Mouse (Mus musculus): ENCODE measurements around the gene Adamts16. TPM values are rescaled to one million over a fixed set of nuclear protein-coding genes. Genes with fewer than 3 reads are reported as not detected.

The Adamts16 gene
- total RNA-seq, 2 experiments from 2014 or later, result 2.9 to 10.1 TPM

DNA sequence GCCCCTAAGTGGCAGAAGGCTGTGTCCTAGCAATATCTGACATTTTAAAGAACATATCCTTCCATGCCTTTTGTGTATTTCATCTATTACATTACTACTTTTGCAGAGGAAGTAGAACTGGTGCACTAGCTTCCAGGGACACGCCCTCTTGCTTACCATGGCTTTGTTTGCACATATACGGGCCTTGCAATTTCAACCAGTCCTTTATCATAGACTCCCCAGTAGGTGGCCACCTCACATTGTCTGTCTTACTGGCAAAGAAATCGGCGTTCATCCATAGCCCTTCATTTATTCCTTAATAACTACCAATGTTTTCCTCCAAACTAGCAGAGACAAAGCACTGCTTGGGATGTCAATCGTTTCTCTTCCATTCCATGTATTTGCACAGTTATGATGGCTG is 125.6 kb downstream of the Adamts16 start:
- DNase-seq (ENCODE audit: low spot score in 2 of 2), result no peak

GRCm38 (mm10) chr13:70714081-70714775 is 127.4 kb downstream of the Adamts16 start:
- no peak for DNase-seq (ENCODE audit: low spot score in 2 of 2)

DNA sequence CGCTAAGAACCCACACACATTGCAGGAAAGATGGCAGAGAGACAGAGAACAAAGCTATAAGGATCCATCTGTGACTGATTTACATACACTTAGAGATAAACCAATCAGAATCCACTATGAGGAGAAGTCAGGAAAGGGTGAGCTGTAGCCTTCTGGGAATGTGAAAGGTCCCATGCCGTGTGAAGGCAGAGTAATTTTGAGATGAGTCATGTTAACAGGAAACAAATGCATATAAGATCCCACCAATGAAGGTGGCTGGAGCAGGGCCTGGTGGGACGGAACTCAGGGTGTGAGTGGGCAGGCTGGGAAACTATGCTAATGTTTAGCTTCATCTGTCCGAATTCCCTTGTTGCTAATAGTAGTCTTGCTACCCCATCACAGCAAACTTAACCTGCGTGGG is 128.3 kb downstream of the Adamts16 start:
- DNase-seq (ENCODE audit: low spot score in 2 of 2), result no peak

- DNase-seq (ENCODE audit: low spot score in 2 of 2), result no peak
These were observed 134.3 kb downstream of the Adamts16 start for GRCm38 (mm10) chr13:70707158-70707854.

DNA sequence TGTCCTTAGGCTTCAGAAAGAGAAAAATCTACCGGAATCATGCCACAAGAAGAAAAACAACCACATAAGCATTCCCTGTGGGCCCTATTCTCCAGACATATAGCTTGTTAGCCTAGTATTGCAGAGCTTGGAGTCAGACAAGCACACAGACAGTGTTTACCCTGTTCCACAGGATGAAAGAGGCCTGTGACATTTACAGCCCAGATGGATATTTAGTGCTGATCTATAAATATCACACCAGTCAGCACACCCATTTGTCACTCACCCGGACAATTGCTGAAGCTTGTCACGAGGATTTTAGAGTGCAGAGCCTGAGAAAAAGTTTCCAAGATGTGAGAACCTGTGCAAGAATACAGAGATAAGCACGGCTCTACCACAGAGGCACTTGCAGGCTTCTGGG is 138.7 kb downstream of the Adamts16 start:
- no peak for DNase-seq (ENCODE audit: low spot score in 2 of 2)

GRCm38 (mm10) chr13:70698812-70699387 is 142.7 kb downstream of the Adamts16 start:
- DNase-seq (ENCODE audit: low spot score in 2 of 2), result no peak

GRCm38 (mm10) chr13:70689452-70689960 is 152.1 kb downstream of the Adamts16 start:
- DNase-seq (ENCODE audit: low spot score in 2 of 2), result no peak

GRCm38 (mm10) chr13:70685825-70686224 is 155.8 kb downstream of the Adamts16 start:
- no peak for DNase-seq (ENCODE audit: low spot score in 2 of 2)

GRCm38 (mm10) chr13:70684976-70685609 is 156.5 kb downstream of the Adamts16 start:
- no peak for DNase-seq (ENCODE audit: low spot score in 2 of 2)

DNA sequence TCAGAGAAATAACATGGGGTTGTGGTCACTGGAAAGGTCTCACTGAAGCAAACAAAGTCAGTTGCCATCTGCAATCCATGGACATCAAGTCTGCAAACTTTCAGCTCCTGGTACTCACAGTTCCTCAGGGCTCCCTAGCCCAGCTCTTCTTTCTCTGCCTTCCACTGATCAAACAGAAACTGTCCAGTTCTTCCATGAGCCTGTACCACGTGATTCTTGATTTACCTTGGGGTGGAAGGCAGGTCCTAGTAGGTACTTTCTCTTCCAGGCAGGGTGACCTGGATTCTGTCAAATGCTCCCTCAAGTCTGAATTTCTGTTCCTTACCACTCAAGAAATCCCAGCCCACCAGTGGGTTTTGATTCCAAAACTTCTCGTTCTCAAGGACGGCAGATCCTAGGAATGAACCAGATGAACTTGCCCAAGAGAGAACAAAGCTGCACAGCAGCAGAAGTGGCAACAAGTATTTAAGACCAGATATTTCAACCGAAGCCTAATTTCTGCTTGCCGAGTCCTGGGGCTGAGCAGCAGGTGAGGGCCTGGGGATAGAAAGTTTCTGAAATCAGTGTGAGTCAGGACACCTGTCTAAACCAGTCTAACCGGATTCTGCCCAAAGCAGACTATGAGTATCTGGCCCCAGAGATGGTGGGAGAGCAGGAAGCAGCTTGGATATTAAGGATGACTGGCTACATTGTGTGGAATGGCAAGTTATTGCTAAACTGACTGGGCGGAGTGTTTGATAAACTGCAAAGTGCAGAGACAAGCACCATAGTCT is 160.0 kb downstream of the Adamts16 start:
- DNase-seq (ENCODE audit: low spot score in 2 of 2), result no peak

DNA sequence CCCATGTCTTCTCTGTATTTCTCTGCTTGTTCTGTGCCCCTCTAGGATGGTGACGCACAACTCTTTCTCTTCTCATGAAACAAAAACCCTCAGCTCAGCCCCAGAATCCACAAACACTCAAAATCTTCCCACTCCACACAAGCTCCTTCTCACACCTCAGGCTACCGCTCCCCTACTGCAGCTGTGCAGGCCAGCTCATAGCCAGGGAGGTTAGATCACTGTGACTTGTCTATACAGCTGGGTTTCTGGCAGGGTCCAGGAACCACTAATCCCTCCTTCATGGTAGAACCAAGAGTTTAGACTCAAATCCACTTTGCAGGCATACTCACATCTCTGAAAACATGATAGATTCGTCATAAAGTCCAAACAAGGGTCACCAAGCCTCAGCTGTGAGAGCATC is 161.3 kb downstream of the Adamts16 start:
- DNase-seq (ENCODE audit: low spot score in 2 of 2), result no peak

Other genes starting within 250 kb of the Adamts16 start
- 10 to 100 TPM; 41.8 to 45.3 TPM for gene Ice1, start 204.2 kb downstream of the Adamts16 start, total RNA-seq (2021)